Mouse (Mus musculus) thymus, adult 18-20 months (tissue): Measurements from ENCODE around the gene Tmsb10.

Experiments
- DNase-seq, 2 experiments: peaks; one replicate each; pipeline ENCODE4 v3.0.0; 2022; ENCODE audit warnings: mixed read lengths in 2 of 2

The Tmsb10 gene

GRCm38 (mm10) chr6:72958662-72959071, at the start of gene Tmsb10:
Tmsb10 (minus strand) TSS chr6:72958748.
- DNase-seq: no peak

- no peak for DNase-seq
Measured at GRCm38 (mm10) chr6:73003601-73004000, 45.1 kb upstream of the Tmsb10 start.

- DNase-seq: no peak
Measured at GRCm38 (mm10) chr6:73002391-73002790, 43.8 kb upstream of the Tmsb10 start.

- DNase-seq: no peak
Measured at GRCm38 (mm10) chr6:72998809-72999208, 40.3 kb upstream of the Tmsb10 start.

GRCm38 (mm10) chr6:72993688-72994082, 35.1 kb upstream of the Tmsb10 start:
- DNase-seq: no peak

GRCm38 (mm10) chr6:72993054-72993687, 34.6 kb upstream of the Tmsb10 start:
- peak; percentile 65 to 82 for DNase-seq

GRCm38 (mm10) chr6:72990206-72990605, 31.7 kb upstream of the Tmsb10 start:
- no peak for DNase-seq

GRCm38 (mm10) chr6:72989028-72989736, 30.6 kb upstream of the Tmsb10 start:
- no peak for DNase-seq

- DNase-seq: no peak
Measured at GRCm38 (mm10) chr6:72982506-72982905, 24.0 kb upstream of the Tmsb10 start.

- no peak for DNase-seq
Measured at GRCm38 (mm10) chr6:72981851-72982250, 23.3 kb upstream of the Tmsb10 start.

- no peak for DNase-seq
Measured at GRCm38 (mm10) chr6:72981124-72981651, 22.6 kb upstream of the Tmsb10 start.

- no peak for DNase-seq
Measured at GRCm38 (mm10) chr6:72976866-72977265, 18.3 kb upstream of the Tmsb10 start.

GRCm38 (mm10) chr6:72971074-72971473, 12.5 kb upstream of the Tmsb10 start:
- no peak for DNase-seq

- DNase-seq: no peak
Measured at GRCm38 (mm10) chr6:72969787-72970186, 11.2 kb upstream of the Tmsb10 start.

GRCm38 (mm10) chr6:72965199-72965598, 6.7 kb upstream of the Tmsb10 start:
- DNase-seq: no peak

- peak in 1 of 2 experiments; percentile 22 for DNase-seq
Measured at GRCm38 (mm10) chr6:72962281-72962741, 3.8 kb upstream of the Tmsb10 start.

GRCm38 (mm10) chr6:72961603-72962002, 3.1 kb upstream of the Tmsb10 start:
- no peak for DNase-seq

GRCm38 (mm10) chr6:72960675-72961074, 2.1 kb upstream of the Tmsb10 start:
- no peak for DNase-seq

GRCm38 (mm10) chr6:72959175-72959574, 627 bp upstream of the Tmsb10 start:
- no peak for DNase-seq

GRCm38 (mm10) chr6:72957676-72958641, 589 bp downstream of the Tmsb10 start:
- DNase-seq: peak; percentile 82 to 83

- no peak for DNase-seq
Measured at GRCm38 (mm10) chr6:72957093-72957435, 1.5 kb downstream of the Tmsb10 start.

- peak in 1 of 2 experiments; percentile 44 for DNase-seq
Measured at GRCm38 (mm10) chr6:72956199-72957092, 2.1 kb downstream of the Tmsb10 start.
